Mouse (Mus musculus) myocyte (in vitro differentiated cells): ENCODE measurements around the gene Sfi1.

ENCODE experiments used
- E2F4 ChIP-seq: IDR thresholded peaks from one replicate; pipeline ENCODE4 v1.6.1; 2011; ENCODE audit warnings: mild to moderate bottlenecking, control low read depth, moderate library complexity; ENCODE audit not compliant: insufficient read depth
- MYOD1 ChIP-seq, 3 experiments: IDR thresholded peaks; one replicate each; pipeline ENCODE4 v1.6.1; 2011; ENCODE audit warnings: control low read depth in 2 of 3, low read depth in 2 of 3, mild to moderate bottlenecking in 2 of 3, moderate library complexity in 1 of 3; ENCODE audit not compliant: insufficient read length in 2 of 3, control insufficient read depth in 1 of 3
- POLR2A ChIP-seq: IDR thresholded peaks from one replicate; pipeline ENCODE4 v1.6.1; 2011; ENCODE audit warnings: low read depth, mild to moderate bottlenecking, control low read depth, moderate library complexity; ENCODE audit not compliant: insufficient read length
- POLR2AphosphoS2 ChIP-seq: IDR thresholded peaks from one replicate; pipeline ENCODE4 v1.6.1; 2011; ENCODE audit warnings: low read depth, control low read depth; ENCODE audit not compliant: insufficient read length
- SRF ChIP-seq: IDR thresholded peaks from one replicate; pipeline ENCODE4 v1.6.1; 2011; ENCODE audit warnings: low read depth; ENCODE audit not compliant: control insufficient read depth, insufficient read length
- USF1 ChIP-seq: IDR thresholded peaks from one replicate; pipeline ENCODE4 v1.6.1; 2011; ENCODE audit warnings: low read depth, mild to moderate bottlenecking, control low read depth, moderate library complexity

DNA sequence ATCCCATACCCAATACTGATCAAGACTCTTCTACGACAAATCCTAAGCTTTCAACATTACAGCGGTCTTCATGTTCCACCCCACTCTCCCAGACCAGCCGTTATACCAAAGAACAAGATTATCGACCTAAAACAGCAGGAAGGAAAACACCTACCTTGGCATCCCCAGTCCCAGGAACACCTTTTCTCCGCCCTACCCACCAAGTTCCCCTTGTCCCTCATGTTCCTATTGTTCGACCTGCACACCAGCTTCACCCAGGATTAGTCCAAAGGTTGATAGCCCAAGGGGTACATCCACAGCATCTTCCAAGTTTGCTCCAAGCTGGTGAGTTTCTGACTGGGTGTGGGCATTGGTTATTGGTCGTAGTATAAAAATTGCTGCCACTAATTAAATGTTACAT is 49.1 kb upstream of the Sfi1 start:
- TF ChIP-seq USF1 (no peak), POLR2A (no peak), POLR2AphosphoS2 (no peak), E2F4 (no peak), SRF (no peak), MYOD1 (IDR thresholded peaks at IDR 0.05; ENCODE audit: control insufficient read depth in 1 of 3, insufficient read length in 2 of 3, low read depth in 2 of 3) (no peak)
